Mouse (Mus musculus) ES-Bruce4 (cell line): ENCODE results near the gene Pik3r4.

Experiments
- CTCF ChIP-seq: IDR thresholded peaks from one replicate; pipeline ENCODE4 v1.8.1; 2011; ENCODE audit warnings: low read depth, low read length
- EP300 ChIP-seq: IDR thresholded peaks from 2 replicates; pipeline ENCODE4 v1.6.1; 2011; ENCODE audit warnings: low read depth, low read length; ENCODE audit not compliant: insufficient read depth
- POLR2A ChIP-seq: IDR thresholded peaks from one replicate; pipeline ENCODE4 v1.8.1; 2011; ENCODE audit warnings: low read length; ENCODE audit not compliant: insufficient read depth

DNA sequence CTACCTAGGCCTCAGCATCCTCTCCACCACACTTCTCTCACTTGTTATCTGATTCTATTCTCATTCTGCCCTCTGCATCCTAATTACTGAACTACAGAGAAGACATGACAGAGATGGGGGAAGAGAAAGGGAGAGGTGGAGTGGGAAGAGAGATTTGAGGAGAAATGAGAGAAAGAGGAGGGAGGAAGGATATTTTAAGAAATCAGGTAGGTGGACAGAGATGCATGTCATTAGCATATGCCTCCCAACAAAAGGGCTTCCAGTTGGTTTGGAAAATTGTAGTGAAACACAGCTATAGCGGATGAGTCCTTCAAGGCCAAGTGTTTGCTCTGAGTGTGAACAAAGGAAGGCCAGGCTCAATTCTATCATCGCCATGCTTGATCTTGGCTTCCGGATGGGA, 69.3 kb downstream of the Pik3r4 start:
- no peak for TF ChIP-seq POLR2A
- TF ChIP-seq CTCF: no peak
- TF ChIP-seq EP300: no peak
